Mouse (Mus musculus) hindbrain, postnatal 0 days (tissue): ENCODE measurements around the gene Ak4. TPM values are rescaled to one million over a fixed set of nuclear protein-coding genes. Genes with fewer than 3 reads are reported as not detected.

Experiments used
- ATAC-seq: fragments of 200-750 bp; cut with Nextera tagmentation; 2 replicates; pipeline ENCODE4 v1.8.0; 2017; ENCODE audit warnings: mild to moderate bottlenecking, moderate TSS enrichment, moderate library complexity
- DNase-seq: peaks from one replicate; pipeline ENCODE4 v3.0.0-alpha.2; 2015; ENCODE audit warnings: low spot score
- H3K27ac ChIP-seq: fragments of 300-500 bp; sonication (generic); 2 replicates; pipeline ENCODE4 v1.5.1; 2014; ENCODE audit warnings: mild to moderate bottlenecking
- H3K27me3 ChIP-seq: fragments of 300-500 bp; sonication (generic); 2 replicates; pipeline ENCODE4 v1.6.1; 2014; ENCODE audit warnings: low read length, mixed read lengths; ENCODE audit not compliant: insufficient read depth
- H3K36me3 ChIP-seq: fragments of 300-500 bp; sonication (generic); 2 replicates; pipeline ENCODE4 v1.6.1; 2014; ENCODE audit warnings: low read length, mixed read lengths; ENCODE audit not compliant: insufficient read depth
- H3K4me1 ChIP-seq: fragments of 300-500 bp; sonication (generic); 2 replicates; pipeline ENCODE4 v1.6.1; 2014; ENCODE audit warnings: antibody characterized with exemption, low read length, mixed read lengths; ENCODE audit not compliant: insufficient read depth
- H3K4me2 ChIP-seq: fragments of 300-500 bp; sonication (generic); 2 replicates; pipeline ENCODE4 v1.6.1; 2014; ENCODE audit warnings: low read depth, mild to moderate bottlenecking, low read length, moderate library complexity, mixed read lengths
- H3K4me3 ChIP-seq: fragments of 300-500 bp; sonication (generic); 2 replicates; pipeline ENCODE4 v1.5.1; 2014; ENCODE audit warnings: low read length
- H3K9ac ChIP-seq: fragments of 300-500 bp; sonication (generic); replicated peaks from 2 replicates; pipeline ENCODE4 v1.6.1; 2014; ENCODE audit warnings: mild to moderate bottlenecking, low read length, moderate library complexity, mixed read lengths
- H3K9me3 ChIP-seq: fragments of 300-500 bp; sonication (generic); 2 replicates; pipeline ENCODE4 v1.6.1; 2016; ENCODE audit warnings: low read length, mixed read lengths
- CTCF ChIP-seq: IDR thresholded peaks from 2 replicates; pipeline ENCODE4 v1.5.1; 2016; ENCODE audit warnings: antibody characterized with exemption, control low read depth, low read depth
- WGBS: fragments of 180-500 bp; shearing (Covaris S2); extraction: QIAGEN DNeasy Blood & Tissue Kit; methylation state at CpG from one replicate; pipeline ENCODE4 v1.1.7; 2014; 5-methylcytosine and 5-hydroxymethylcytosine counted together
- polyA plus RNA-seq: library from polyadenylated mRNA; unstranded; fragments of >200 nt; fragmentation: Nextera tagmentation; extraction: Ambion mirVana; gene quantifications from 2 replicates; pipeline ENCODE4 v1.2.1, GENCODE M21; 2015
- total RNA-seq: library from RNA; depleted of rRNA; stranded (reverse); fragments of >200 nt; gene quantifications from 2 replicates; pipeline ENCODE4 v1.2.3, GENCODE M21; 2014; rRNA removed

Gene Ak4
- total and polyA plus RNA-seq, 2 experiments from 2014 or later, result 8.4 to 23.6 TPM

- Histone ChIP-seq H3K4me2 (no peak overlapping the region), H3K9me3 (no peaks in the 10 kb centered on the region), H3K27me3 (no peaks in the 10 kb centered on the region), H3K4me1 (no peaks in the 10 kb centered on the region), H3K36me3 (no peaks in the 10 kb centered on the region), H3K27ac (no peak overlapping the region), H3K9ac (no peak overlapping the region), H3K4me3 (no peak overlapping the region)
- DNase-seq, result no peak
- no peak for ATAC-seq
- TF ChIP-seq CTCF, result no peak
- 95% methylated on average over 14 of the region's 14 CpGs for WGBS
Observed at GRCm38 (mm10) chr4:101515853-101516252, 96.8 kb downstream of the Ak4 start.

Other genes starting within 250 kb of the Ak4 start
- 63.1 and 79.4 TPM in 2 replicates for gene Jak1, start 154.0 kb upstream of the Ak4 start, total RNA-seq
- gene Jak1, start 154.0 kb upstream of the Ak4 start, polyA plus RNA-seq, result 106 and 112 TPM in 2 replicates
- 205 and 216 TPM in 2 replicates for gene Dnajc6, start 77.4 kb downstream of the Ak4 start, total RNA-seq
- 56.5 and 60.9 TPM in 2 replicates for gene Dnajc6, start 77.4 kb downstream of the Ak4 start, polyA plus RNA-seq
- 53.1 and 58.0 TPM in 2 replicates for gene Leprot, start 228.4 kb downstream of the Ak4 start, total RNA-seq
- 78.7 and 79.1 TPM in 2 replicates for gene Leprot, start 228.4 kb downstream of the Ak4 start, polyA plus RNA-seq